Mouse (Mus musculus) stomach, embryonic 16.5 days (tissue): Measurements from ENCODE around the gene Ncoa7. TPM values are rescaled to one million over a fixed set of nuclear protein-coding genes. Genes with fewer than 3 reads are reported as not detected.
A peak's percentile ranks its signal among the peaks of the same experiment; 100 is the strongest.

Experiments
- ATAC-seq: fragments of 200-750 bp; cut with Nextera tagmentation; 2 replicates; pipeline ENCODE4 v1.8.0; 2017; ENCODE audit warnings: moderate number of reproducible peaks, moderate TSS enrichment; ENCODE audit not compliant: insufficient read depth, low FRiP score
- H3K27ac ChIP-seq: fragments of 300-500 bp; sonication (generic); 2 replicates; pipeline ENCODE4 v1.5.1; 2014; ENCODE audit warnings: low read length
- H3K27me3 ChIP-seq: fragments of 300-500 bp; sonication (generic); 2 replicates; pipeline ENCODE4 v1.6.1; 2014; ENCODE audit warnings: low read length, control low read depth, mixed read lengths; ENCODE audit not compliant: control insufficient read depth, insufficient read depth
- H3K36me3 ChIP-seq: fragments of 300-500 bp; sonication (generic); 2 replicates; pipeline ENCODE4 v1.6.1; 2014; ENCODE audit warnings: low read length; ENCODE audit not compliant: control insufficient read depth, insufficient read depth
- H3K4me1 ChIP-seq: fragments of 300-500 bp; sonication (generic); 2 replicates; pipeline ENCODE4 v1.6.1; 2014; ENCODE audit warnings: low read length, control low read depth, mixed read lengths; ENCODE audit not compliant: control insufficient read depth, insufficient read depth
- H3K4me2 ChIP-seq: fragments of 300-500 bp; sonication (generic); 2 replicates; pipeline ENCODE4 v1.6.1; 2014; ENCODE audit warnings: low read depth, low read length, mixed read lengths
- H3K4me3 ChIP-seq: fragments of 300-500 bp; sonication (generic); replicated peaks from 2 replicates; pipeline ENCODE4 v1.5.1; 2014; ENCODE audit warnings: mild to moderate bottlenecking, low read length
- H3K9ac ChIP-seq: fragments of 300-500 bp; sonication (generic); 2 replicates; pipeline ENCODE4 v1.6.1; 2014; ENCODE audit warnings: low read length
- H3K9me3 ChIP-seq: fragments of 300-500 bp; sonication (generic); replicated peaks from 2 replicates; pipeline ENCODE4 v1.6.1; 2016; ENCODE audit warnings: low read length, control low read depth; ENCODE audit not compliant: control insufficient read depth
- WGBS: fragments of 180-500 bp; shearing (Covaris S2); extraction: QIAGEN DNeasy Blood & Tissue Kit; methylation state at CpG from one replicate; pipeline ENCODE4 v1.1.7; 2014; 5-methylcytosine and 5-hydroxymethylcytosine counted together
- polyA plus RNA-seq: library from polyadenylated mRNA; unstranded; fragments of >200 nt; fragmentation: Nextera tagmentation; extraction: Ambion mirVana; gene quantifications from 2 replicates; pipeline ENCODE4 v1.2.1, GENCODE M21; 2015

The Ncoa7 gene
- polyA plus RNA-seq = 9.6 and 11.9 TPM in 2 replicates

DNA sequence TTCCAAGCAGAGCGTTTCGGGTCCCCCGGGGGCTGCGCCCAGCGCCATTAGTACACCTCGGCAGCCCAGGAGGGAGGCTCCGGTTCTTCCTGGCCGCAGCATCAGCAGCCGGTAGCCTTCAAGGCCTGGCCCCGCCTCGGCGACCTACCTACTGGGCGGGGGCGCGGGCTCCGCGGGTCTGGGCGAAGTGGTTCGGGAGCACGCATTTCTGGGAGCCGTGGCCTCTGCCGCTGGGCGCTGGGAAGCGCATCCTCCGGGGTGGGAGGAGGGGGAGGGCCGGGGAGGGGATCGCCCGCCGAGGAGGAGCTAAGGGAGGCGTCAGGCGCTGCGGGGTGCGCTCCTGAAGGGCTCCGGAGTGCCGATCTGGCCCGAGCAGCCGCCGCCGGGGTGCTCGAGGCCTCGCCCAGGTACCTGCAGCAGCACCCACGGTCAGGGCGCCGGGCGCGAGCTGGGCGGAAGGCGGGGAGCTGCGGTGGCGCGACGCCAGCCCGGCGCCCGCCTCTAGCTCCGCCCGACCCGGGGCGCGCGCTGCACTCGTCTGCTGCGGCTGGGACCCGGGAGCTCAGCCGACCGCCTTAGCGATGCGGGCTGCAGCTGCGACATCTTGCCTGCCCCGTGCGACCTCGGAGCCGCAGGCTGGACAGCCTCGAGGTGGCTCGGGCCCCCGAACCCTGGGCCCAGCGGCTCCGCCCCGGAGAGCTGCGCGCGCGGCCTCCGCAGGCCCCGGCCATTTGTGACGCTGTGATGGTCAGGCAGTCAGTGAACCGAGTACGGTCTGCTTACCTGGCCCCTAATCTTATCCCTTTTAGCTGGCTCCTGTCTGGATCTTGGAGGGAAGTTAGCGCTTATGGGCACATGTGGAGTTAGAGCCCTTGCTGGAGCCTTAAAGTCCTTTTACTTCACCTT lies at the start of gene Ncoa7:
Gene Ncoa7 (minus strand): TSS at position 646 of the 906 bp plus-strand sequence.
- Histone ChIP-seq H3K4me2 (peak within 1 kb of the TSS; percentile 71), H3K4me3 (peak within 1 kb of the TSS; percentile 78), H3K9me3 (no peaks in the 10 kb centered on the region), H3K27ac (peak within 1 kb of the TSS; percentile 95), H3K9ac (peak within 1 kb of the TSS; percentile 92), H3K4me1 (0 out of 2 replicates have a peak, but pooled peaks cover 5% of the 10 kb centered on the region), H3K36me3 (no peaks in the 10 kb centered on the region), H3K27me3 (no peaks in the 10 kb centered on the region)
- WGBS = under 1% methylated on average over 83 of the region's 89 CpGs
- peak; percentile 90 for ATAC-seq

GRCm38 (mm10) chr10:30845101-30845825 lies 42.1 kb upstream of the Ncoa7 start:
- no peak overlapping the region for H3K27ac ChIP-seq
- H3K4me2 ChIP-seq = no peak overlapping the region
- H3K27me3 ChIP-seq = peaks cover 24% of the 10 kb centered on the region
- H3K36me3 ChIP-seq = no peaks in the 10 kb centered on the region
- H3K4me1 ChIP-seq = peaks cover 17% of the 10 kb centered on the region; the same call in 1 of the 2 replicates
- H3K9me3 ChIP-seq = no peaks in the 10 kb centered on the region
- no peak overlapping the region for H3K4me3 ChIP-seq
- no peak for ATAC-seq
- no peak overlapping the region for H3K9ac ChIP-seq
- WGBS = 33% methylated on average over 13 of the region's 13 CpGs

DNA sequence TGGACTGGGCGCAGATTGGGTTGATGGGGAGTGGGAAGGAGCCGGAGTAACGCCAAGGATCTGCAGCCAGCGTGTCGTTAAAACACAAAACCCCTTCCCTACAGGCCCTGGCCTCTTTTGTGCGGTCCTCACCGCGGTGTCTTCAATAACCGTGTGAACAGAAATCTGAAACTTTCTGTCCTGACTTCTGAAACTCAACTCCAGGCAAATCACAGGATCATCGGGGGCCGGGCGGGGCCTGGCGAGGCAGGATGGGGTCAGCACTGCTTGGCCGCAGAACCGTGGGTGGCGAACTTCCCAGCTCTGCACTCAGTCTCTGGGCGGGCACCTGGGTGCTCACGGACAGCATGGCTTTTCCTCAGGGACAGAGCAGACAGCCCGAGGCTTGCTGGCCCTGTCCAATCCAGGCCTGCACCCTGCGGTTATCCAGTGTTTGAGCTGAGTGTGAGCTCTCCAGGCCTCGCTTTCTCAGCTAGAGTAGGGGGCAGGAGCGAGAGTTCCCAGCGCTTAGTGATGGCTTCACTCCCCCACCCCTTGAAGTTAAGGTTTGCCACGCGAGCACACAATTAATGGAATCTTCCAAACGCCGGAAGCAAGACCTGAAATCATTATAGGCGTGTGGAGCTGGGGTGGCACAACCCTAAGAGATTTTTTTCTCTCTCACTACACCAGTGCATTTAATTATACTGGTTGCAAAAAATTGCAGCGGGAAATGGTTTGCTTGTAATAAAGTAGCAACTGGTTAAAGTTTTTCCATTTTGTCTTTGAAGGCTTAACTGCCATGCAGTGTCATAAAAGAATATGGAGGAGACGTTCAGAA lies 41.3 kb upstream of the Ncoa7 start:
- peaks cover 24% of the 10 kb centered on the region for H3K27me3 ChIP-seq
- H3K4me1 ChIP-seq = peaks cover 17% of the 10 kb centered on the region
- peak overlapping the region; percentile 60 for H3K9ac ChIP-seq
- 13% methylated on average over 30 of the region's 30 CpGs for WGBS
- no peaks in the 10 kb centered on the region for H3K36me3 ChIP-seq
- peak overlapping the region; percentile 21 for H3K27ac ChIP-seq
- H3K4me2 ChIP-seq = peak overlapping the region; percentile 94
- H3K9me3 ChIP-seq = no peaks in the 10 kb centered on the region
- H3K4me3 ChIP-seq = peak overlapping the region; percentile 64
- ATAC-seq = no peak

DNA sequence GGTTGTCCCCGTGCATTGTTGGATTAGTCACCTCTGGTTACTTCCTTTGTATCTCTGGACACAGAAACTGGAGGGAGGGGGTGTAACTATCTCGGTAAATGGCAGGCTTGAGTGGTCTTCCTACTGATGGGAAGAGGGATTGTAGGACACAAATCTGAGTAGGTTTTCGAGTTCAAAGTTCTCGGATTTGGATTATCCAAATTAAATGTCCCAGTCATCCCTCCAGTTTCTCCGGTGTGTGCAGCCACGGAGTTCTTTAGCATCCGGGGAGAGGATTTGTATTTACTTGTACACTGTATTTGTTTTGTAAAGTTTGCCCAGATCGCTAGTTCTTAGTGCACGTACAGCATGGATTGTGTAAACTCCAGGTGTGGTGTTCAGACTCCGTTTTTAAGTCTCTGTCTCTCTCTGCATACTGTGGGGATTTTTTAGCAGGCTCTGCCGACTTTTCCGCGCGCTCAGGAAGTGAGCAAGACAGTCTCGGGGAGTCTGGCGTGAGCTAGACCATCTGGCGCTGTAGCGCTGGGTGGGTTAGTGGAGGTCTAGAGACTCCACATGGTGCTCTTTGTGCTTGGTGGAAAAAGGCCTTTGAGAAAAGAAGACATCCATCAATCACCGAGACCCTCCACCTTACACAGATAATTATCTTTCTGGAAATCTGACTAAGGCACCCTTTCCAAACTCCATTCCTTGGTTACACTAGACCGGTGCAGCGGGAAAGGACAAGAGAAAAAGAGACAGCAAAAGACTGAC lies 40.5 kb upstream of the Ncoa7 start:
- H3K9ac ChIP-seq = peak overlapping the region; percentile 60
- under 1% methylated on average over 21 of the region's 21 CpGs for WGBS
- peaks cover 19% of the 10 kb centered on the region for H3K4me1 ChIP-seq
- peak overlapping the region; percentile 94 for H3K4me2 ChIP-seq
- H3K4me3 ChIP-seq = peak overlapping the region; percentile 64
- ATAC-seq = no peak
- peaks cover 24% of the 10 kb centered on the region for H3K27me3 ChIP-seq
- no peaks in the 10 kb centered on the region for H3K9me3 ChIP-seq
- H3K36me3 ChIP-seq = no peaks in the 10 kb centered on the region
- H3K27ac ChIP-seq = peak overlapping the region; percentile 21

GRCm38 (mm10) chr10:30842643-30843437 lies 39.7 kb upstream of the Ncoa7 start, which contains the start of gene Hey2:
Hey2 (minus strand) TSS chr10:30842801.
- Histone ChIP-seq H3K27me3 (peaks cover 24% of the 10 kb centered on the region), H3K27ac (peak within 1 kb of the TSS; percentile 21), H3K36me3 (no peaks in the 10 kb centered on the region), H3K9ac (peak within 1 kb of the TSS; percentile 70), H3K4me3 (peak within 1 kb of the TSS; percentile 64), H3K4me2 (peak within 1 kb of the TSS; percentile 94), H3K9me3 (no peaks in the 10 kb centered on the region), H3K4me1 (peaks cover 19% of the 10 kb centered on the region)
- under 1% methylated on average over 66 of the region's 70 CpGs for WGBS
- peak; percentile 99 for ATAC-seq

DNA sequence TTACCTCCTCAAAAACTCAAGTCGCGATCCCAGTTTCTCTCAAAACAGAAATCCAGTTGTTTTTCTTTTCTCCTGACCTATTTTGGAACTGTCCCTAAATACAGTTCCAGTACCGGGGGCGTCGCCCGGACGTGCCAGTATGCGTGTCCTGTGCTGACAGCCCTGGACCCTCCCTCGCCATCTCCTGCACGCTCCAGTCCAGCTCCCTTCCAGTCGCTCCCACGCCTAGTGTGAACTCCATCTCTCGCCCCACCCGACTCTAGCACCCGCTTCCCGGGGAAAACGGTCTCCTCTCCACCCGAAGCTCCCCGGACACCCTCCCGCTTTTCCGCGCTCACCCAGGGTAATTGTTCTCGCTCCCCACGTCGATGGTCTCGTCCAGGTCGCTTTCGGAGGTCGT lies 39.1 kb upstream of the Ncoa7 start:
- H3K9ac ChIP-seq = peak overlapping the region; percentile 70

DNA sequence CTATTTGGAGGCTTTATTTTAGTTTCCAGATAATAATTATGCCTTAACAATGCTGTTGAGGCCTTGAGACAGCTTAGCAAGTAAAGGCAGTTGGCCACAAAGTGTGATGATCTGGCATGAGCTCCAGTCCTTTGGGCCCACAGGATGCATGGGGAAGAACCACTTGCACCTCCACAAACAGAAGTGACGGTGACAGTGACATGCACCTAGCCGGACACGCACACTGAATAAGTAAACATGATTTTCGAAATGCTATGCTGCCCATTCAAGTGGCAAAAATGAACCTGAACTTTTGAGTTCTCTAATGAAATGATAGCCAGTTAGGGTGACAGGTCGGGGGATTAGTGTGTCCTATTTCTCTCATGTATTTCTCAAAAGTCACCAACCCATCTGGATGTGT lies 37.7 kb upstream of the Ncoa7 start:
- Histone ChIP-seq H3K36me3 (no peaks in the 10 kb centered on the region), H3K9ac (no peak overlapping the region), H3K4me2 (no peak overlapping the region), H3K4me1 (peaks cover 19% of the 10 kb centered on the region), H3K27me3 (peaks cover 13% of the 10 kb centered on the region; the same call in 1 of the 2 replicates), H3K9me3 (no peaks in the 10 kb centered on the region), H3K4me3 (peak overlapping the region; percentile 16; the same call in 1 of the 2 replicates), H3K27ac (no peak overlapping the region)
- no peak for ATAC-seq
- WGBS = 85% methylated on average over 5 of the region's 5 CpGs

More for the DNA sequence above, 39.1 kb upstream of the Ncoa7 start:
- Histone ChIP-seq H3K4me3 (peak overlapping the region; percentile 64), H3K27ac (peak overlapping the region; percentile 10; the same call in 1 of the 2 replicates), H3K36me3 (no peaks in the 10 kb centered on the region), H3K9me3 (no peaks in the 10 kb centered on the region), H3K4me1 (peaks cover 19% of the 10 kb centered on the region), H3K4me2 (peak overlapping the region; percentile 94), H3K27me3 (peaks cover 24% of the 10 kb centered on the region)
- no peak; the same call in none of the 2 replicates for ATAC-seq
- under 1% methylated on average over 29 of the region's 29 CpGs for WGBS
